Mouse (Mus musculus): ENCODE data around the gene Cdk5rap3. TPM values are rescaled to one million over a fixed set of nuclear protein-coding genes. Genes with fewer than 3 reads are reported as not detected.
A peak's percentile ranks its signal among the peaks of the same experiment; 100 is the strongest.

Gene Cdk5rap3
- total RNA-seq, 2 experiments from 2014 or later: 21.1 to 37.3 TPM

DNA sequence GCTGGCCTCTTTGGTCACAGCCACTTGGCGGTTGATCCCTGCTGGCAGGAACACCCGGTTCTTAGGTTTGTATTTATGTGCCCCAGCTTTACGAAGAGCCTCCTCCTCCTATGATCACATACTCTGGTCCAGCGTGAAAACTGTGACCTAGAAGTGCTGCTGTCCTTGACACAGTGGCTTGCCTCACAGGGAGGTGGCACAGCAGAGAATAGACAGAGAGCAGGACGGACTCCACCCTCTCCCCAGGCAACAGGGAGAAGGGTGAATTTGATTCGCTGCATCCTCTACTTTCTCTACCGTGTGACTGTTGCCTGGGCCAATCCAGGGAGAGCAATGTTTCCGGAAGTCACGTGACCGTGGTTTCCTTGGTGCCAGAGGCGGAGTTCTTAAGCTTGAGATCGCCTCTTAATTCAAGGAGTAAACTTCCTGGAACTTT lies 18.6 kb upstream of the Cdk5rap3 start:
- ATAC-seq (ENCODE audit: poor library complexity, severe bottlenecking): peak; percentile 91

DNA sequence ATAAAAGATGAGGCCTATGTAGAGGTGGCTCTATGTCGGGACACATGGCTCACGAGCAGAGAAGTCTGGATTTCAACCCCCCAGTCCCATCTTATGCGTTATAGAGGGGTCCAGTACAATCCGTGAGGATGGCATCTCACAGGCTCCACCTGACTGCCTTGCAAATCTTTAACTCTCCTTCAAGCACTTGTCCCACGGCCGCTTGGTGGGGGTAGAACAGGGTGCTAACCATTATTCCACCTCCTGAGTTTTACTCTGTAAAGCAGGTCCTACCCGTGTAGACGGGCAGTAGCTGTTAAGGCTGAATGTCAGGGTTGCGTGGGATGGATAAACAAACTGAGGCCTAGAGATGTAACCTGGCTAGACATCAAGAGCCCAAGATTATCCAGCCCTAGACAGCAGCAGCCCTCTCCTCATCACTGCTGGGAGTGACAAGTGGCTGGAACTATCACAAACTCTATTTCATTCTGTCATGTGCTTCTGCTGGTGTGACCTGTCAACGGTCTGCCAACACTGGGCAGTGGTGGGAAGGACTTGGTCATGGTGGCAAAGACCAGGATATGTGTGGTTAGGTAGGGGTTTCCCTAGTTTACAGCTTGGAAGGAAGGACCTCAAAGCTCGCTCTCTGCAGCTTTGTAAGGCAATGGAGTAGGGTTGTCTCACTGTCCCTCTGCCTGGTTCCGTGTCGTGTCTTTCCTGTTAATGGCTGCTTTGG lies 17.4 kb upstream of the Cdk5rap3 start:
- no peak for ATAC-seq (ENCODE audit: poor library complexity, severe bottlenecking)

DNA sequence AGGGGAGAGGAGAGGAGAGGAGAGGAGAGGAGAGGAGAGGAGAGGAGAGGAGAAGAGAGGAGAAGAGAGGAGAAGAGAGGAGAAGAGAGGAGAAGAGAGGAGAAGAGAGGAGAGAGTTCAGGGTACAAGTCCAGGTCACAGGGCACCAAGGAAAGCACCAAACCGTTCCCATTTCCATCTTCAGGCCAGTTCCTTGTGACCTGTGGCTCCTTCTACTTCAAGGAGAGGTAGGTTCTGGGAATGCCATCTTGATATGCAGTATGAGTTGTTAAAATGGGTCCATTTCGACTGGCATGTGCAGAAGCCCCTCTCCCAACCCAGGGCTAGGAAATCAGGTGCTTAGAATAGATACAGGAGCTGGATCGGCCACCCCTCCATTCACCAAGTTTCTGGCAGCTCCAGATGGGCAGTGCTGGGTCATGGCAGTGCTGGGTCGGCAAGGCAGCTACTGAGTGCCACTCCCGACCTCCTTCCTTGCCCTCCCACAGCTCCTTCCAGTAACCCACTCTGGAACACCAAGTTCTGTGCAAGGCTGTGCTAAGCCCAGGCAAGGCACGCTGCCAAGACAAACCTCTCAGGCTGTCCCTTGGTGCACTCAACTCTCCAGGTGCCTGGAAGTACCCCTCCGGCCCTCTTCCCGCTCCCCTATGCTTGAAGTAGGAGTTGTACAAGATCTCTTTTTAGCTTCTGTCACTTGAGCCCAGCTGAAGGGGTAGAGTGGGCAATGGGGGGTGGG lies 15.2 kb upstream of the Cdk5rap3 start:
- no peak for ATAC-seq (ENCODE audit: poor library complexity, severe bottlenecking)

DNA sequence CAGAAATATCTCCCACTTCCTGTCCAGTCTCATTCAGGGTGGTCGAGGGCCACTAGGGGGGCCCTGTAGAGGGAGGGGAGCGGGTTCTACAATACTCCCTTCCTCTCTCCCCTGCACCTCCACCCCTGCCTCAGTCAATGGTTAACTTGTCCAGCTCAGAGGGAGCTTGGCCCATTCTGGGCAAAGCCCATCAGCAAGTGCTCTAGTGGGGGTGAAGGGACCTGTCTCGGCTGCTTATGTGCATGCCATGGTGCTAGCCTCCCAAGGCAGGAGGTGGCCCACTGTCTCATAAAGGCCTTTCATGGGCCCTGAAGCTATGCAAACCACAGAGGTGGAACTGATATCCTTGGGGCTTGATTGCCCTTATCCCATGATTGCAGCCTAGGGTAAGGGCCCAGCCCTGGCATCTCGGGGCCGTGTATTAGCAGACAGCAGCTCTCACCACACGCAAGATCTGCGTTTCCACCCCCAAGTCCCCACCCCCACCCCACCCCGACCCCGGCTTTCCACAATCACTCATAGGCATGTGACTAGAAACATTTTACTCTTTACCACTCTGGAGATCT lies 13.6 kb upstream of the Cdk5rap3 start:
- ATAC-seq (ENCODE audit: poor library complexity, severe bottlenecking): no peak

DNA sequence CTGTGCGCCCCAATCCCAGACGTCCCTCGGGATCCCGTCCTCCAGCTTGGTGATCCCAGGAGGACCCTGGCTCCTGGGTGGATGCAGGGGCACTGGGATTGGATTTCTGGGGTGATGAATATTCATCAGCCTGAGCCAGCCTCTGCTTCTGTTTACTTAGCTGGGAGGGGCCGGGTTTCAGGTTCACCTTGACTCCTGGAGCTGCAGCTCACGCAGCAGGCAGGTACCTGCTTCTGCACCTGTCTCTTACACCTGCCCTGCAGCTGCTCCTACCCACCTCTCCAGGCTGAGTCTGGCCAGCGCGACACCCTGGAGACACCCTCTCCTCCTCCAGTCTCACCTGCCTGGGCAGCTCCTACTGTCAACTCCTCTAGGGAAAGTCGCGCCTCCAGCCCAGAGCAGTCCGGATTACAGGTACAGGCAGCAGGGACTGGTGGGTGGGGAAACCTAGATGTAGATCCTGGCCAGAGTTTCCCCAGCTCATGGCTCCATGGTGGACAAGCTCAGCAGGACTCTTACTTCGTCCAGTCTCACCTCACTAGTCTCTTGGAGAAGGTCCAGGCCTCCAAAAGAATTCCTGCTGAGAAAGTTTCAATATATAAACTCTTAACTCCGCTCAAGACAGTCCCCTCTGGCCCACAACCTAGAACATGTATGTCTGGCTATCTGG lies 12.9 kb upstream of the Cdk5rap3 start:
- no peak for ATAC-seq (ENCODE audit: poor library complexity, severe bottlenecking)

DNA sequence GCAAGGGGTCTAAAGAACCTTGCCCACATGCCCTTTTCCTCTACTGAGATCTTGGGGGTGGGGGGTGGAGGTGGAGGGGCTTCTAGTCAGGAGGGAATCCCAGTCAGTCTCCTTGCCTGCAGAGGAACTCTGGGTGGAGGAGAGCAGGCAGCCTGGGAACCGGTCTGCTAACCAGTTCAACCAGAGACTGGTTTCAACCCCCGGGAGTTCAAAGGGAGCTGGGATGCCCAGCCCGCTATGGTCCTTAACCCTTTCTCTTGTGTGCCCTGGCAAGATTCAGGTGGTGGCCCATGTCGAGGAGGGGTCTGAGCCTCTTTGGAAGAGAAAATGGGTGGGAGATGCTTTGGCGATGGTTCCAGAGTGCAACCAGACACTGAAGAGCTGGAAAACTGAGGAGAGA lies 12.4 kb upstream of the Cdk5rap3 start:
- no peak for ATAC-seq (ENCODE audit: poor library complexity, severe bottlenecking)

DNA sequence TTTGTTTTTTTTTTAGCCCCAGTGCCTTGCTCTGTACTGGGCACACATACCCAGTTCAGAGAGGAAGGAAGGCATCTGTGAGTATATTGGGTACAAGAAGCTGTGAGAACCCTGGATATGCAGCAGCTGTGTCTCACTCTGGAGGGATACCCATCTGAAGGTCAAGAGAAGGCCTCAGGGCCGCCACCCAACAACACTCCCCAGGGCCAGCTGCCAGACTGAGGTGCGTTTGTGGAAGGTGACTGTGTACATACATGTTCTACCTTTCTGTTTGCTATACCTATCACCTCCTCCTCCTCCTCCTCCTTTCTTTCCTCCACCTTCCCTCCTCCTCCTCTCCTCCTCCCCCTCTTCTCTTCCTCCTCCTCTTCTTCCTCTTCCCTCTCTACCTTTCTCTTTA lies 11.8 kb upstream of the Cdk5rap3 start, which contains the start of gene Prr15l:
TSS of gene Prr15l (plus strand) at position 17 of the 400 bp plus-strand sequence.
- no peak for ATAC-seq (ENCODE audit: poor library complexity, severe bottlenecking)

DNA sequence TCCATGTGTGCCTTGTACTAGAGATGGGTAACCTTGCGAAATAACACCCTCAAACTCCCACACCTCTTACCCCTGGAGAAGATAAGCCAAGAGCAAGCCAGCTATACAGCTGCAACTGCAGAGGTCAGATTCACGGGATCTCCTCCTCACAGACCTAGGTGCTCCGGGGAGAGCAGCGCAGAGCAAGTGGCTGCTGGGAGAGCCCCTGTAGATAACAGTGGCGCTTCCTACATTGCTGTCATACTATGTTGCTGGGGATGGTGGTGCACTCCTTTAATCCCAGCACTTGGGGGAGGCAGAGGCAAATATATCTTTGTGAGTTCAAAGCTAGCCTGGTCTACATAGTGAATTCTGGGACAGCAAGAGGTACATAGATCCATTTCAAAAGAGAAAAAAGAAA lies 10.3 kb upstream of the Cdk5rap3 start:
- ATAC-seq (ENCODE audit: poor library complexity, severe bottlenecking): no peak

DNA sequence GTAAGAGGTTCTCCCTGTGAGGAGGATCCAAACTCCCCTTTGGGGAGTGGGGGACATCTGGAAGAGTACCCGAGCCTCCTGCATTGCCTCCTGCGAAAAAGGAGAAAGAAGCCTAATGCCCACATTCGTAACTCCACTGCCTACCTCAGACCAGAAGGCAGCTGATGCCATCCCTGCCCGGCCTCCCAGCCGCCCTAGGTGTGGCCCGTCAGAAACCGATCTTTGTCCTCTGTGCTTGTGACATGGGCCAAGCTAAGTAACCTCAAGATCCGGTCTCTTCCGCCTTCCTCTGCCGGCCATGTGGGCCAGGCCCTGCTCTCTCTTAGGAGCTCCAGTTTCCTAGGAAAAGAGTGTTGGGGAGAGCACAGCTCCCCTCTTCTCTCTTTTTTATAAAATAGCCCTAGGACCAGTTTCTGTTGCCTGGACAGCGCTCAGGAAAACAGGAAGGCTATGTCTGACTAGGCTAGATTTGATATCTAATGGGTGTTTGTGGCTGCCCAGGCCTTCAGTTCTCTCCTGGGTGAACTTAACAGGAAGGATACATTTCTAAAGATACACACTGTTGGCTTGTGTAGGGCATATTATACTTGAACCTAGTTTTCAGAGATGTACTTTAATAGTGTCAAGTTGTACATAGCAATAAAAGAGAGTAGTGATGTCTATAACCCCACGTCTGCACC lies 9.3 kb upstream of the Cdk5rap3 start:
- peak; percentile 79 for ATAC-seq (ENCODE audit: poor library complexity, severe bottlenecking)

DNA sequence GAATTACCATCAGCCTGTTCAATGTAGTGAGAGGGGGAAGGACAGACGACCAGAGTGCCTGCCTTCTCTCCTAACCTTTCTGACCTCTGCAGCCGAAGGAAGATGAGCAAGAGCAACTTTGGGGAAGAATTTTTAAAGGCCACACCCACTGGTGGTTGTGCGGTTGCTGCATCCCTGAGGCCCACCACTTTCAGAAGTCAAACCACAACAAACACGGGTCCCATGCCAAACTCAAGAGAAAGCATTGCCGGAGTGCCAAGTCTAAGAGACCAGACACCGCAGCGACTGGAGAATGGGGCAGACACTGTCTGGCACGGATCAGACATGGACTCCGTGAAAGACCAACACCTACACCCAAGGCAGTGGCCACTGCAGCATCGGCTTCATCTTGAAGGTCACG lies 8.6 kb upstream of the Cdk5rap3 start:
- ATAC-seq (ENCODE audit: poor library complexity, severe bottlenecking): peak; percentile 80

DNA sequence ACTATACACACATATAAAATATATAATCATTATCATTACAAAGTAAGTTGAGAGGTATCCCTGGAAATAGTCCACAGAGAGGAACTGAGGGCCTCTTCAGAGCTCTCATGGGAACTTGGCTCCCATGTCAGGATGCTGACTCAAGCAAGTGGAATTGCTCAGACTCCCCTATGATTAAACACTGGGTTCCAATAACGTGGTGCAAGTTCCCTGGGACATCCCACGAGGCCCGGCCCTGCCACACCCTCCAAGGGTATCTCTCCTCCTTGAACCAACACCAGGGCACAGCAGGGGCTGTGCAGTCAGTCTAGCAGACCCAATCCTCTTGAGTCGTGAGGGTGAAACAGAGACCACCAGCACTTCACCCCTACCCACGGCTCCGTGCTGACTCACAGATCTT lies 2.7 kb upstream of the Cdk5rap3 start:
- ATAC-seq (ENCODE audit: poor library complexity, severe bottlenecking): no peak

DNA sequence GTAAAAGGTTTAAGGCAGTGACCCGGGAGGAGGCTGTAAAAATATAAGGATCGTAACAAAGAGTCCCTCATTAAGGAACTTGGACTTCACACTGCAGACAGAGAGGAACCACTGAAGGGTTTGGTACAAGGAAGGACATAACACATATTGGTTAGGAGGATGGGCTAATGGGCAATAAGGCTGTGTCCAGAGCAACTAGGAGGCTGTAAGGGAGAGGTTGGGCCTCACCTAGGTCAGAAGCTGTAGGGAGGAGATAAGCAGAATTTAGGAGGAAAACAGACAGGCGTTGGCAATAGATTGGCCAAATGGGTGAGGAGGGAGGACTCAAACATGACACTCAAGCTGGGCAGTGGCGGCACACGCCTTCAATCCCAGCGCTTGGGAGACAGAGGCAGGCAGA lies 1.1 kb upstream of the Cdk5rap3 start:
- no peak for ATAC-seq (ENCODE audit: poor library complexity, severe bottlenecking)

DNA sequence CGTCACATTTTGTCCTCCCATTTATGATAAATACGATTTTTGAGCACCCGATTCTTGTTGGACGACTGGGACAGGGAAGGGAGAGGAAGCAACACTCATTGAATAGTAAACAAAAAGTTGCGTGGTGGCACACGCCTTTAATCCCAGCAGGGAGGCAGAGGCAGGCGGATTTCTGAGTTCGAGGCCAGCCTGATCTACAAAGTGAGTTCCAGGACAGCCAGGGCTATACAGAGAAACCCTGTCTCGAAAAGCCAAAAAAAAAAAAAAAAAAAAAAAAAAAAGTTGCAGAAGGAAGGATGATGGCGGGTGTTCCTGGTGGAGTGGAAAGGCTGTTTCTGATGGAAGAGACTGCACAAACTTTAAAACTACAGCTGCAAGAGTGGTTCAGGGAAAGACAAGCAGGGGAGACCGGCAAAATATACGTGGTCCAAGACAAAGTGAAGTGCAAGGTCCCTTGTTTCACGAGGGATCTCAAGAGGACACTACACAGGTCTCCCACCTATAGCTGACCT lies 645 bp upstream of the Cdk5rap3 start:
- peak; percentile 15 for ATAC-seq (ENCODE audit: poor library complexity, severe bottlenecking)

DNA sequence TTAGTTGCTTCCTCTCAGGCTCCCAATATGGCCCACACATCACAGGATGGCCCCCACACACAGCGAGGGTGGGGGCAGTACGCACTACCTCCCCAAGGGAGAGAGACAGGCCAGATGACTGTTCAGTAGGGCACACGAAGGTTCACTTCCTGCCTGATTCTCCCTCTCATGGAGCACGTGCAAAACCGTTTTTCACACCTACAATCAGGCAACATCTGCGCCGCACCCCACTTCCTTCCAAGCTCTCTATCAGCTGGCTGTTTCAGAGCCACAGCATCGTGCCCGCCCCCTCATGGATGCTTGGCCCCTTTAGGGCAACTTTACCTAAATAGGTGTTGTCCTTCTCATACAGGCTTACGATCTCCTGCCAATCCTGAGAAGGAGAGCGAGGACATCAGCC lies 3.6 kb downstream of the Cdk5rap3 start:
- ATAC-seq (ENCODE audit: poor library complexity, severe bottlenecking): no peak

DNA sequence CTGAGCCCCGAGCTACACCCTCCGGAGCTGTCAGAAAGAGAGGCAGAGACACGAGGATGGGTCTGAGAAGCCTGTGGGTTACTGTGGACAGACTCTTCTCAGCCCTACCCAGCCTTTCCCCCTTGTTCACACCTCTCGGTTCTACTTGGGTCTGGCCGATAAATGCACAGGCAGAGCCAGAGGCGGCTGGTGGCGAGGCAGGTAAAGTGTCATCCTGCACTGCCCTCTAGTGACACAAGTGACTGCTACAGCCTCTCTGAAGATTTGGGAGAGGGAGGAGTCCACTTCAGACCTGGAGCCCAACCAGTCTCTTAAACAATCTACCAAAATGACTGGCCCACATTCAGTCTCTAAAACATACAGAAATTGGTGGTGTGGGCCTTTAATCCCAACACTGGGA lies 6.3 kb downstream of the Cdk5rap3 start:
- ATAC-seq (ENCODE audit: poor library complexity, severe bottlenecking): peak; percentile 92

DNA sequence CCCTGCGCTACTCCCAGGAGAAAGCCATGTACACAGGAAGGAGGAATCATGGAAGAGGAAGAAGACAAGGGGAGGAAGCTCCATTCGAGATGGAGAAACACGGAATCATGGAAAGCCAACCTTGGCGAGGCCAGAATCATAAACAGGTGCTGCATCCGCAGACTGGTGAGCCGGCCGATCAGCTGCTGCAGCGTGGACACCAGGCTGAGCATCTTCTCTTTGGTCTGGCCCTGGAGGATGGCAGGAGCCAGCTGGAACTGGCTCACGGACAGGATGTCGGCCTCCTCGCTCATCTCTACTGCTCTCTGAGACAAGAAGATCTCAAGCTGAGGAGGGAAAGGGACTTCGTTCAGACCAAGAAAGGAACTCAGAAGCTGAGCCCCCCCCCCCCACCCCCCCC lies 7.7 kb downstream of the Cdk5rap3 start:
- ATAC-seq (ENCODE audit: poor library complexity, severe bottlenecking): no peak

DNA sequence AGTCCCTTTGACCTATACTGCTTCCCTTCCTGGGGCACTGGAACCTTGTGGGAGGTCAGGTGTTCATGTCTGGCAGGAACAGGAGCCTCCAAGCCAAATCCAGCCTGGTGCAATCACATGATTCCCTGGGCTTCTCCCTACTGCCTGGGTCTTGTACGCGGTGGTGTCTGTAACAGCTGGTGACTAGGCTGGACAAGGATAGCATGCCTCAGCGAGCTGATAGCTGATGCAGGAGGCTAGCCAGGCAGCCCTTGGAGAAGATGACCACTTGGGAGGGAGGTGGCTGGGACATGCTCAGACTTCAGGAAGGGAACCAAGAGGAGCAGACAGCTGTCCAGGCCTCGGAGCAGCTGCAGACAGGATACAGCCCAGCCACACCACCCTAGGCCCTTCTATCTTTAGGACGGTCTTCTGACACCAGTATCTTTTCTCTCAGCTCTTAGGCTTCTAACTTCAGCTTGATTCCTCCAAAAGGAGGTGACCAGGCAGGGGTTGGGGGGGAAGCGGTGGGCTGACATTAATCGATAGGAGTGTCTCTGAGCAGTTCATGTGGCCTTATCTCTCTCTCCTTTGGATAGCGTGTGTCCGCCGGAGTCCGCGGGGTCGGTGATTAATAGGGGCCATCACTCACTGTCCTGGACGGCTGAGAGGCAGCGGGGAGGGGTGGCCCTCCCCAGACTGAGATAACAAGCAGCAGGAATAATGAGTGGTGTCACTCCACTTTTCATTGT lies 9.7 kb downstream of the Cdk5rap3 start:
- no peak for ATAC-seq (ENCODE audit: poor library complexity, severe bottlenecking)

DNA sequence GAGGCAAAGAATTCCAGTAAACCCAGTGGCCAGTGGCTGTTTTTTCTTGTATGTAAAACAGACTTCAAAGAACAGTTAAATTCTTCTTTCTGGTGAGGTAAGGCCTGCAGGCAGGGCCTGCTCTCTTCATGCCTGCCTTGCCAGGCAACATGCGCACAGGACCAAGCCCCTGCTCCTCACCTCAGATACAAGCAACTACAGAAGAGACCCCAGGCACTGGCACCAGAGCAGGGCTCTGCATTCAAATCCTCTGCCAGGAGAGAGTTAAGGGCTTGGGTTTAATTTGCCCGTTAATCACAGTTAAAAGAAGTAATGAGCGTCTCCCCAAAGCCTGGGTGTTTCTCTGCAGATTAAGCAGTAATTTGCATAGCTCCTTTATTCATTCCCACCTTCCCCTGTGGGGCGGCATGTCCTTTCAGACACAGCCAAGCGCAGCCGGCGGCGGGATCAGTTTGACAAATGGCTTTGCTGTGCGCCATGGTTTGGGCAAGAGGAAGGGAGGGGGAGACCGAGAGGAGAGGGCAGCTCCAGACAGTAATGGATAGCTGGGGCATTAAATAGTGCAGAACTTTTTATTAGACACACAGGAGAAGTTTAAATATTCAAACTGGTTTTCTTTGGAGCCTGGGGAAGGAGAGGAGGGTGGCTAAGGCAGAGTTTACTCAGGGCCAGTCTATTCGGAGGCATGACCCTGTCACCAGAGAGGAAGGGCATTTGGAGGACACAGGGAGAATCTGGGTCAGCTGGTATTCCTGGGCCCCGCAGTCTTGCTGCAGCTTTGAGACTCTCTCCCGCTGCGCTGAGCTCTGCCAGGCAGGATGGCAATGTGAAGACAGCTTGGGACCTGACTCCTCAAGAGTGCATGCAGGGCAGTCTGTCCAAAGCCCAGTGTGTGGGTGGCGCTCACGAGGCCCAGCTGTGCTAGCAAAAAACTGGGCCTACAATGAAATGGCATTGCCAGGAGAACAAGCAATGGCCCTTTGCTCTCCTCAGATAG lies 13.4 kb downstream of the Cdk5rap3 start:
- no peak for ATAC-seq (ENCODE audit: poor library complexity, severe bottlenecking)

DNA sequence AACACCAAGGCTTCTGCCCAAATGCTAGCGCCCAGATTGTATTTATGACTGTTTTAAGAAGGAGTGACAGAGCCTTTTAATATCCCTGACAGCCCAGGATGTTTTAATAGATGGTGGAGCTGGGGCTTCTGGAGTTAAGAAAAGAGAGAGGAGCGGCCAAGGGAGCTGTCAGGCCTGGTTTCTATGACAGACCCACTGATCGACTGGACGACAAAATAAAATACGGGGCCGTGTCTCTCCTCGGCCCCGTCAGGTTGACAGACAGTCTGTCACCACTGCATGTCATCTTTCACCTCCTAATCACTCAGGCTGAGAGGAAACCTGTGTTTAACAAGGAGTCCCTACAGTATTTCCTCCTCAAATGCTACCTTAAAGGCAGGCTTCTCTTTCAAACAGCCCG lies 15.0 kb downstream of the Cdk5rap3 start:
- ATAC-seq (ENCODE audit: poor library complexity, severe bottlenecking): no peak

Data from megakaryocyte, adult 5-6 weeks (primary cell).